Mouse (Mus musculus) kidney, adult 10 weeks (tissue): ENCODE data around the gene Fam205a2. TPM values are rescaled to one million over a fixed set of nuclear protein-coding genes. Genes with fewer than 3 reads are reported as not detected.

Experiments used
- polyA plus RNA-seq: library from polyadenylated mRNA; stranded (reverse); fragments of 350-450 nt; fragmentation: Illumina TruSeq; extraction: RNeasy Lipid Tissue Mini Kit (QIAGEN cat#74804); gene quantifications from one replicate; pipeline ENCODE4 v1.2.3, GENCODE M21; 2014; ENCODE audit warnings: low read depth, low replicate concordance

Fam205a2 gene
- polyA plus RNA-seq = not detected

DNA sequence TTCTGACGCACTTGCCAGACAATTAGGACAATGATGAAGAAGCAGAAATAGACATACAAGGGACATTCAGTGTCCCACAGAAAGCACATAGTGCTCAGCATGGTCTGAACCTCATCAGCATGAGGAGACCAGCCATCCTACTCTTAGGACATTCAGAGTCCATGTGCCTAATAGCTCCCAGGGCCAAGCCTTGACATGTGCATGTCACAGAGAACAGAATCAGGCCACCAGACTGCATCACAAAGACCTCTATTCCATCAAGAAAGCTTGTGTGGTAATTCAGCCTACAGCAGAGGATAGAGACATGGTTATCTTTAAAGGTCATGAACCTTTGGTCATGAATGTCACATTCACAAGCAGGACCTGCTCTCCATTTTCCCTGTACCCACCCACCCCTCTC is at the start of gene Fam205a2:
Fam205a2 (minus strand) TSS at position 101 of the 400 bp plus-strand sequence.

Other genes starting within 250 kb of the Fam205a2 start
- not detected for gene Gm21953, start 233.9 kb downstream of the Fam205a2 start, polyA plus RNA-seq
- gene Fam205a3, start 209.8 kb downstream of the Fam205a2 start, polyA plus RNA-seq = not detected
- not detected for gene Gm21586, start 88.8 kb downstream of the Fam205a2 start, polyA plus RNA-seq
- gene Gm2163, start 61.4 kb downstream of the Fam205a2 start, polyA plus RNA-seq = not detected
- gene Gm10591, start 84.0 kb upstream of the Fam205a2 start, polyA plus RNA-seq = not detected
- gene Gm2564, start 101.5 kb upstream of the Fam205a2 start, polyA plus RNA-seq = not detected
- not detected for gene Ccl27b, start 127.1 kb upstream of the Fam205a2 start, polyA plus RNA-seq
- not detected for gene Il11ra2, start 133.7 kb upstream of the Fam205a2 start, polyA plus RNA-seq
- gene 4930578G10Rik, start 207.4 kb upstream of the Fam205a2 start, polyA plus RNA-seq = not detected
- gene Ccl19, start 228.4 kb upstream of the Fam205a2 start, polyA plus RNA-seq = not detected
- gene Ccl21a, start 245.8 kb upstream of the Fam205a2 start, polyA plus RNA-seq = not detected